Mouse (Mus musculus) lung, postnatal 4 days (tissue): ENCODE results near the gene Ifna9.
"Not testable (repeated sequence)": the region's sequence is repeated elsewhere in the genome, so short reads cannot be mapped to it uniquely, and the experiment has no call there.

Source experiments
- DNase-seq, 2 experiments: peaks; one replicate each; pipeline ENCODE4 v3.0.0; 2021

Ifna9 gene

DNA sequence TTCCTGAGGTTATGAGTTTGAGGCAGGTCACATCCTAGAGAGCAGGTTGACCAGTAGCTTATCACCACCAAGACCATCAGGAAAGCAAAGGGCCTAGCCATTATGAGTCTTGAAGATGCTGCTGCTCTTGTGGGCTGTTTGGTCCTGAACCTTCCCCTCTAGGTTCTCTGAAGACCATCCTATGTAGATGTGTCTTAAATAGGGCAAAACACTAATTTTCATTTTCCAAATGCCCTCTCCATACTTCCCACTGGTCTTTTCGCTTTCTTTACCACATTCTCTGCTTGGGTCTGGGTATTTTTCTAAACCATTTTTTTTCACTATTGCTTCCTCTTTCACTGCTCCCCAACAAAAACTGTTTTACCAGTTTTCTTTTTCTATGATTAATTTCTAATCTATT, at the start of gene Ifna9:
Gene Ifna9 (minus strand): TSS at position 101 of the 400 bp plus-strand sequence.
- no peak for DNase-seq

DNA sequence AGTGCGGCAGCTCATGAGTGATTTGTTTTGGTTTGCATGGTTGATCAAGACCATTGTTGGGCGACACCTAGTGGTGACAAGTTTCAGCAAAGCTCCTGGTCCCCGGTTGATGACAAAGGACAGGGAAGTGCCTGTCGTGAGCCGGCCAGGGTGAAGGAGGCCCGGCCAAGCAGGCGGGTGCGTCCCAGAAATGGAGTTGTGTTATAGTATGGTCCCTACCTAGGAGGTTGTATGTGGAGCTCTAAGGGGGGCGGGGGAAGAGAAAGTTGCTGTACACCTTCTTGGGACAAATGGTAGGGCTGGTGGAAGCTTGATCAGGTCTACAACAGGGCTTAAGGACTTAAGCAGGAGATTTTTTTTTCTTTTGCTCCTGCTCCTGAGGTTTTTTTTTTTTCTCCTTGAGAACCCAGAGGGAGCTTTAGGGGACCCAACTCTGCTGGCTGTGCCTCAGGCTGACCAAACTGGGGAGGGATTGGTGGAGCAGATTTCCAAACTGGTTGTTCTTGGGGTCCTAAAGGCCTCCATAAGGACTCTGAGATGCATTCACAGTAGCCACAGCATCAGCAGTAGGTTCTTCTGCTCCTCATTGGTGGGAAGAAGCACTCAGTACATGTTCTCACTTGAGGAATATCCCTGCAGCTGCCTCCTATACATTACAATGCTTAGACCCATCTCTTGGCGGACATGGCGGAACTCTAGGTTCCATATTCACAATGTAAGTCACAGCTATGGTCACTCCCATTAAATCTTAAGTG, 49.1 kb upstream of the Ifna9 start:
- peak; percentile 88 to 95 for DNase-seq

DNA sequence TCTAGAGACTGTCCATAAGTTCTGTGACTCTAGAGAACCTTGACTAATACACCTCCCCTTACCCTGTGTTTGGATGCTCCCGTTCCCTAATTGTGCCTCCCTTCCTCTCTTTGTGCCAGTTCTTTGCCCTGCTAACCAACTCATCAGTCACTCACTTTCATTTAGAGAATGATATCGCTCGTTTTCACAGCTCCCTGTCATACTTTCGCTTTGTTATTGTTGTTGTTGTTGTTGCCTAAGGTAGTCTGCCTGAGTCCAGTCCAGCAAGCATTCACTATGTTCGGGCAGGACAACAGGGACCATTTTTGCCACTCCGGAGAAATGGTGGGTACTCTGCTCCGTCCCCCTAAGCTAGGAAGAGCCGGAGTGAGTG, 48.5 kb upstream of the Ifna9 start:
- no peak for DNase-seq

GRCm38 (mm10) chr4:88634311-88634710, 42.1 kb upstream of the Ifna9 start, which contains the start of gene C87499:
Gene C87499, minus strand, starts transcription at chr4:88634411.
- DNase-seq: no peak

DNA sequence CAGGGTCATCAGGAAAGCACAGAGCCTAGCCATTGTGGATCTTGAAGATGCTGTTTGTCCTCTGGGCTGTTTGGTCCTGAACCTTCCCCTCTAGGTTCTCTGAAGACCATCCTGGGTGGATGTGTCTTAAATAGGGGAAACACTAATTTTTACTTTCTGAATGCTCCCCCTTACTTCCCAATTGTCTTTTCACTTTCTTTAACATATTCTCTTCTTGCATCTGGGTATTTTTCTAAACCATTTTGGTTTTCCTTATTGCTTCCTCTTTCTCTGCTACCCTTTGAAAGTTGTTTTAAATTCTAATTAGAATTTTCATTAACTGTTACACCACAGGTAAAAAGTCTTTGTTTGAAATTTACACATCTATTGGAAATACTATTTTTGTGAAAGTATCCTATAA, 11.1 kb upstream of the Ifna9 start, which contains the start of gene Ifna12:
Gene Ifna12 (minus strand): TSS at position 101 of the 400 bp plus-strand sequence.
- DNase-seq: no peak

GRCm38 (mm10) chr4:88571698-88572097, 20.5 kb downstream of the Ifna9 start, which contains the start of gene Ifna14:
Gene Ifna14, minus strand, starts transcription at chr4:88571798.
- no peak for DNase-seq

DNA sequence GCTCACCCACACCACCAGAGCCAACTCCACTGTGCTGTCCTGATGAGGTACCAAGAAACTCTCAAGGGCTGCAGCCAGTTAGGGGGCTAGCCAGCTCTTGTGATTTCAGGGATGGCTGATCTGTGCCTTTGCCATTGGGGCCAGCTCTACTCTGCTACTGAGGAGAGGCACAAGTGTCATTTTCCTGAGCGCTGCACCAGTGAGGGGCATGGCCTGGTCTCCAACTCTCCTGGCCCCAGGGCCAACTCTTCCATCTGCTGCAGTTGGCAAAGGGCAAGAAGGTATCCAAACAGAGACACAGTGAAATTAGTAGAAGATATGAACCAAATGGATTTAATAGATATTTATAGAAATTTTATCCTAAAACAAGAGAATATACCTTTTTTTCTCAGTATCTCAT, 30.4 kb downstream of the Ifna9 start:
- DNase-seq: no peak

DNA sequence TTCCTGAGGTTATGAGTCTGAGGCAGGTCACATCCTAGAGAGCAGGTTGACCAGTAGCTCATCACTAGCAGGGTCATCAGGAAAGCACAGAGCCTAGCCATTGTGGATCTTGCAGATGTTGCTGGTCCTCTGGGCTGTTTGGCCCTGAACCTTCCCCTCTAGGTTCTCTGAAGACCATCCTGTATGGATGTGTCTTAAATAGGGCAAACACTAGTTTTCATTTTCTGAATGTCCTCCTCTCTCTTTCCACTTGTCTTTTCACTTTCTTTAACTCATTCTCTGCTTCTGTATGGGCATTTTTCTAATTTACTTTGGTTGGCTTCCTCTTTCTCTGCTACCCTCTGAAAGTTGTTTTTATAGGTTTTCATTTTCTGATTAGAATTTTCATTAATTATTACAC, 34.0 kb downstream of the Ifna9 start, which contains the start of gene Ifna15:
Gene Ifna15 (minus strand): TSS at position 101 of the 400 bp plus-strand sequence.
- not testable (repeated sequence) for DNase-seq

DNA sequence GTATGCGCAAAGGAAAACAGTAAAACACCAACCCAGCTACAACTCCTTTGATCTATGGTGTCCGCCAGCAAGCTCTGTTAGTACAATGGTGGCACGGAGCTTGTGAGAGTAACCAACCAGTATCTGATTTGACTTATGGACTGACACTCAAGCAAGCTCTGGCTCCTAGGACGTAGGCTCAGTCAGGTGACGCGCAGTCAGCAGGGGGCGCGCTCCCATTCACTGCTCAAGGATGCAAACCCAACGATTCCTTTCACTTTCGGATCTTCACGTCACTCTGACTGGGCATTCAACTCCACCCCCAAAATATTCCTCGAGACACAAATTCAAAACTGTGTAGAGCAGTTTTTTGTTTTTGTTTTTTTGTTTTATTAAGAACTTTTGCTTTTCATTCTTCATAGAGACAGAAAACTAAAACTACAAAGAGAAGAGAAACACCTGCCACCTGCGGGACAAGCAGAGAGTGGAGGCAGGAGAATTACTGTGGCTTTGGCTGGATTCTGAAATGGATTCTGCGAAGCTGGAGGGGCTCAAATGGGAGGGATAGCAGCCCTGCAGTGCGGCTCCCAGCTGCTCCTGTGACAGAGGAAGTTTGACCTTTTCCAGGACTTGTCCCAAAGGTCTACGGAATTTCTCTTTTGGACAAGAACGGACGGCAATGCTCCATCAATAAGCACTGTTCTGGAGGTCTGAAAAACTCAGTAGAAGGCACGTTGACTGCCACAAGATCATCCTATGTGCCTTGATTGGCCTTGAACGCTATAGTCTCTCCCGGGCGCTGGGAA, 41.8 kb downstream of the Ifna9 start:
- DNase-seq: peak; percentile 81 to 82

DNA sequence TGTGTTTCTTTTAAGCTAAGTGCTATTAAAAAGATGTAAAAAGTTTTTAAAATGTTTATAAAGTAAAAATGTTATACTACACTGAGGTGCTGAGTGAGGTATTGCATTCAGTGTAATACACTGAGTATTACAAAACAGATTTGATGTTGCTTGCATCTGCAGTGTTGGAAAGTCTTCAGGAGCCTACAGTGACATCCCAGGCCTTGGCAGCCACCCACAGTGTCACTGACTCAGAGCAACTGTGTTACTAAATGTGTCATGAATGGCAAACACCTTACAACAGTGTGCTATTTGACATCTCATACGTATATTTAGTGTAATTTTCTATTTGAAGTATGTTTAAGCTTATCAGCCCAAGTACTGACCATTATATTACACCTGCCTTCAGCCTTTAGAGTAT, 44.2 kb downstream of the Ifna9 start:
- DNase-seq: no peak

GRCm38 (mm10) chr4:88543649-88544234, 48.4 kb downstream of the Ifna9 start:
- DNase-seq: peak in 1 of 2 experiments; percentile 11
